Mouse (Mus musculus) midbrain, embryonic 14.5 days (tissue): ENCODE results near the gene Cyp2d22. TPM values are rescaled to one million over a fixed set of nuclear protein-coding genes. Genes with fewer than 3 reads are reported as not detected.

ENCODE experiments used
- ATAC-seq: fragments of 200-750 bp; cut with Nextera tagmentation; 2 replicates; pipeline ENCODE4 v1.8.0; 2017; ENCODE audit warnings: moderate number of reproducible peaks, moderate library complexity; ENCODE audit not compliant: low FRiP score, low TSS enrichment
- DNase-seq: peaks from one replicate; pipeline ENCODE4 v3.0.0-alpha.2; 2015
- H3K27ac ChIP-seq: fragments of 300-500 bp; sonication (generic); replicated peaks from 2 replicates; pipeline ENCODE4 v1.5.1; 2014; ENCODE audit warnings: mild to moderate bottlenecking, low read depth, low read length, moderate library complexity
- H3K27me3 ChIP-seq: fragments of 300-500 bp; sonication (generic); 2 replicates; pipeline ENCODE4 v1.6.1; 2014; ENCODE audit warnings: low read length, control low read depth, mixed read lengths; ENCODE audit not compliant: control insufficient read depth, insufficient read depth
- H3K36me3 ChIP-seq: fragments of 300-500 bp; sonication (generic); 2 replicates; pipeline ENCODE4 v1.6.1; 2014; ENCODE audit warnings: low read length, control low read depth; ENCODE audit not compliant: control insufficient read depth, insufficient read depth
- H3K4me1 ChIP-seq: fragments of 300-500 bp; sonication (generic); 2 replicates; pipeline ENCODE4 v1.6.1; 2014; ENCODE audit warnings: mild to moderate bottlenecking, antibody characterized with exemption, low read length, control low read depth; ENCODE audit not compliant: control insufficient read depth, insufficient read depth
- H3K4me2 ChIP-seq: fragments of 300-500 bp; sonication (generic); 2 replicates; pipeline ENCODE4 v1.6.1; 2014; ENCODE audit warnings: mild to moderate bottlenecking, low read length, moderate library complexity
- H3K4me3 ChIP-seq: fragments of 300-500 bp; sonication (generic); replicated peaks from 2 replicates; pipeline ENCODE4 v1.5.1; 2014; ENCODE audit warnings: low read depth, low read length
- H3K9ac ChIP-seq: fragments of 300-500 bp; sonication (generic); replicated peaks from 2 replicates; pipeline ENCODE4 v1.6.1; 2014; ENCODE audit warnings: mild to moderate bottlenecking, low read length, moderate library complexity
- H3K9me3 ChIP-seq: fragments of 300-500 bp; sonication (generic); 2 replicates; pipeline ENCODE4 v1.6.1; 2016; ENCODE audit warnings: low read length, control low read depth, mixed read lengths; ENCODE audit not compliant: control insufficient read depth
- WGBS: fragments of 180-500 bp; shearing (Covaris S2); extraction: QIAGEN DNeasy Blood & Tissue Kit; methylation state at CpG from one replicate; pipeline ENCODE4 v1.1.7; 2014; 5-methylcytosine and 5-hydroxymethylcytosine counted together
- polyA plus RNA-seq: library from polyadenylated mRNA; unstranded; fragments of >200 nt; fragmentation: Nextera tagmentation; extraction: Ambion mirVana; gene quantifications from 2 replicates; pipeline ENCODE4 v1.2.1, GENCODE M21; 2014

Gene Cyp2d22
- polyA plus RNA-seq, 1 experiment from 2014 or later = 2.1 TPM

DNA sequence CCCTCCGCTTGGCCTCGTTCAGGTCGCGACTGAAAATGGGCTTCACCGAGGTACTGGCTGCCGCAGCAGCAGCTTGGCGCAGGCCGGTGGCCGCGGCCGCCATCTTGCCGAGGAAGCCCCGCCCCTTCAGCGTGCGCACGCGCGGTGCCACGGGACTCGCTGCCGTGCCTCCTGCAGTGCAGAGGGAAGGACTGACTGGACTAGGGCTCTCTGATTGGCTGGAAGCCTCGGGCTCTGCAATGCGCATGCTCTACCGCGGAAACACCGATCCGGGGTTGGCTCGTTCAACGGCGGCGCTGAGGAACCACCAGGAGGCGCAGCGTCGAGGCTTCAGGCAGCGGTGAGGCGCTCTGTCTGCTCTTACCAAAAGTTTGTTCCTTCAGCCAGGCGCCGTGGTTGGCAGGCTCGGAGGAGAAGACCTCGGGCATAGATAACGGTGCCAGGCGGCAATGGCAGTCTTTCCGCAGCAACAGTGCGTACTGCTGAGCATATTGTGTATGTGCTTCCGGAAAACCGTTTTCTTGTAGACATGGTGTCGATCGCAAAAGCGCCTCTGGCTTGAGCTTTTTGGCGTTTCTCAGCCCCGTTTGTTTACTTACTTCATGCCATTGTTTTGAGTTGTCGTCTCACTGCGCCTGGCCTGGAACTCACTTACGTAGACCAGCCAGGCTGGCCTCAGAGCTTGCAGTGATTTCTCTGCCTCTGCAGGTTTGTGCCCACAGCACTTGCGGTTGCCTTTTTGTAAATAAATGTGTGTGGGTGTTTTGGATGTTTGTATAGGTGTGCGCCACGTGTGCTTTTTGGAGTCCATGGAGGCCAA is 25.7 kb downstream of the Cyp2d22 start, which contains the start of gene Ndufa6:
Gene Ndufa6 (minus strand): TSS at position 197 of the 820 bp plus-strand sequence.
- WGBS = 2% methylated on average over 57 of the region's 57 CpGs
- H3K4me2 ChIP-seq = peak within 1 kb of the TSS; percentile 85

DNA sequence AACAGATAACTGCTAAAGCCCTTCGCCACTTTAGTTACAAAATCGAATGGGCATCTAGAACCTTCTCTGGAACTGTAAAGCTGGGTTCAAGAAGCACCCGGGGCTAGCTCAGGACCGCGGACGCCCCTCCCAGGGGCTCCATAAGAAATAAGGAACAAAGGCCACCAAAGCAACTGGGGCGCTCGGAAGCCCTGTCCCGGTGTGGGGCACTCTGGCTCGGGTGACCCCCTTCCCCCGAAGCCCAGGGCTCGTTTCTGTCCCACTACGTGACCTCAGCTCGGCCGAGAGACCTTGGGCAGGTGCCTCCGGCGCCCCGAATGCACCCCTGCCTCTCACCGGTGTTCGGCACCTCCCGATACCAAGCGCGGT is 26.3 kb downstream of the Cyp2d22 start:
- Histone ChIP-seq H3K4me1 (peaks cover 13% of the 10 kb centered on the region), H3K27me3 (no peaks in the 10 kb centered on the region), H3K9me3 (no peaks in the 10 kb centered on the region), H3K27ac (peak overlapping the region; percentile 89), H3K4me2 (peak overlapping the region; percentile 85), H3K36me3 (peaks cover 24% of the 10 kb centered on the region), H3K4me3 (peak overlapping the region; percentile 87), H3K9ac (peak overlapping the region; percentile 97)
- ATAC-seq (peak; percentile 66), DNase-seq (peak; percentile 27)
- WGBS = under 1% methylated on average over 23 of the region's 23 CpGs

More for the DNA sequence above, 25.7 kb downstream of the Cyp2d22 start, which contains the start of gene Ndufa6:
- Histone ChIP-seq H3K27ac (peak within 1 kb of the TSS; percentile 89), H3K9ac (peak within 1 kb of the TSS; percentile 97), H3K27me3 (no peaks in the 10 kb centered on the region), H3K9me3 (no peaks in the 10 kb centered on the region), H3K36me3 (peaks cover 18% of the 10 kb centered on the region), H3K4me3 (peak within 1 kb of the TSS; percentile 87), H3K4me1 (peaks cover 13% of the 10 kb centered on the region)
- peak; percentile 99 for ATAC-seq
- peak; percentile 99 for DNase-seq

DNA sequence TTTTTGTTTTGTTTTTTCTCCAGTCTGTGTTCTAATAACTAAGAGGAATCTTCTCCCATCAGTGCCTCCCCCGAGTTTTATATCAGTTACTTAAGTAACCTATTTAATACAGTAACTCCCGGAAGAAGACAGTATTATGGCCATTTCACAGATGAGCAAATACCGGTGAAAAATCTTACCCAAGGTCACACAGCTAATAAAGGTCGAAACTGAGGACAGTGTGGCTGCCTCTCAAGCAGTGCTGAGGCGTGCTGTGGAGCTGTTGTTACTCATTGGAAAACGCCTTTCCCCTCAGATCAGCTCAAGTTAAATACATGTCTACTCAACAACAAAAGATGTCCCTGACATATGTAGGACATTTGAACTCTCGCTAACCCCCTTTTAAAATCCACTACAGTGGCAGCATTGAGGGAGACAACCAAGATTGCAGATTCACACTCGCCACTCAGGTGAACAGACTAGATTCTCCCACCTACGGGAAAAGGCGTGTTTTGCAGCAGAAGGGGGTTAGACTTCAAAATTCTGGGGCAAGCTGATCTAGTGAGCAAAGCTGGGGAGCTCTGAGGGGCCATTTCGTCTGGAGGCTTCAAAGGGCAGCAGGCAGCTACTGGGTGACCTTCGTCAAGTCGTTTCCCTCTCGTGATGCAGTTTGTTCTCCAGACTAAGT is 26.8 kb downstream of the Cyp2d22 start:
- WGBS = 32% methylated on average over 14 of the region's 14 CpGs
- peak overlapping the region; percentile 89 for H3K27ac ChIP-seq
- H3K27me3 ChIP-seq = no peaks in the 10 kb centered on the region
- H3K4me3 ChIP-seq = peak overlapping the region; percentile 87
- ATAC-seq (no peak), DNase-seq (no peak)
- peaks cover 13% of the 10 kb centered on the region for H3K4me1 ChIP-seq
- peak overlapping the region; percentile 85 for H3K4me2 ChIP-seq
- H3K36me3 ChIP-seq = peaks cover 29% of the 10 kb centered on the region
- H3K9me3 ChIP-seq = no peaks in the 10 kb centered on the region
- H3K9ac ChIP-seq = peak overlapping the region; percentile 97

DNA sequence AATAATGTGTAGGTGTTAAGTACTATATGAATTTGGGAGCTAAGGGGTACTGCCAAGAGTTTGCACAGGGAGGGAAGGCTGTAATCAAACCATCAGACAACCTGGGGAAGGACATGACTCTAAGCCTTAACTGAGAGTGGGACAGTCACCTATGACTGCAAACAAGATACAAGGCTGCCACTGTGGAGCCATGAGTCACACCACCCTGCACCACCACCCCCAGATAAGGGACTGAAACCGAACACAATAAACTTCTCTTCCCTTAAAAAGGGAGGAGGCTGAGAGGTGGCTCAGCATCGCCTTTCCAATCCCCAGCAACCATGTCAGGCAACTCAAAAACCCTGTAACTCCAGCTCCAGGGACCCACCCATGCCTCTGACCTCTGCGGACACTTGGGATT is 28.6 kb downstream of the Cyp2d22 start:
- Histone ChIP-seq H3K27me3 (no peaks in the 10 kb centered on the region), H3K9me3 (no peaks in the 10 kb centered on the region), H3K4me2 (no peak overlapping the region), H3K27ac (no peak overlapping the region), H3K4me3 (no peak overlapping the region), H3K36me3 (peaks cover 32% of the 10 kb centered on the region), H3K9ac (no peak overlapping the region), H3K4me1 (peaks cover 24% of the 10 kb centered on the region)
- ATAC-seq (no peak), DNase-seq (no peak)
- 87% methylated on average over 3 of the region's 3 CpGs for WGBS

DNA sequence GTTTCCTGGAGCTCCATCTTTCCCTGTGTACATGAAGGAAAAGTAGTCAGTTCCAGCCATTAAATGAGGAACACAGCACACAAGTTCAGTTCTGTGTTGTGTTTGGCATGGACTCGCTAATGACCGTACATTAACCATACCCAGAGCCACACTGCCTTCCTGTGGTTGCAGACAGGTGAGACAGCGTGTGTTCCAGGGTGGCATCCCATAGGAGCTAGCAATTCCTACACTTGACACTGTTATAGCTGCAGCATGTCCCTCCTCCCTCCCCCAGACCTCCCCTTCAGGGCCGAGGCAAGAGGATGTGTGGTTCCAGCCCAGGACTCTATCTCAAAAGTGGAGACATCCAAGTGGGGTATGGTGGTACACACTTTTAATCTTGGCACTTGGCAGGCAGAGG is 29.7 kb downstream of the Cyp2d22 start:
- H3K36me3 ChIP-seq = peaks cover 32% of the 10 kb centered on the region
- H3K4me2 ChIP-seq = no peak overlapping the region
- H3K27me3 ChIP-seq = no peaks in the 10 kb centered on the region
- H3K9ac ChIP-seq = no peak overlapping the region
- H3K9me3 ChIP-seq = no peaks in the 10 kb centered on the region
- 95% methylated on average over 4 of the region's 4 CpGs for WGBS
- peaks cover 25% of the 10 kb centered on the region for H3K4me1 ChIP-seq
- H3K27ac ChIP-seq = no peak overlapping the region
- ATAC-seq (no peak), DNase-seq (no peak)
- H3K4me3 ChIP-seq = no peak overlapping the region

DNA sequence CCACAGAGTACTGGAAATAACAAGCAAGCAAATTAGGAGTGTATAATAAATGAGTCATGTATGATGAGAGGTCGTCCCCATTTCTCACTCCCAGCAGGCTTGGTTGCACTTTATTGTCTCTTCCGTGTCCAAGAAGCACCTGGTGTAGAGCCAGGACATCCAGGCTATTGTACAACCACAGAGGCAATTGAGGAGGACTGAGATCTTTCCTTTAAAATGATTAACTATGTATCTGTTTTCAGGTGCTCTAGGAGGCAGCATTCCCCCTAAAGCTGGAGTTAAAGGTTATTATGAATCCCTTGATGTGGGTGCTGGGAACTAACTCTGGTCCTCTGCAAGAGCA is 31.1 kb downstream of the Cyp2d22 start:
- Histone ChIP-seq H3K4me2 (no peak overlapping the region), H3K27ac (no peak overlapping the region), H3K27me3 (no peaks in the 10 kb centered on the region), H3K9me3 (no peaks in the 10 kb centered on the region), H3K36me3 (peaks cover 32% of the 10 kb centered on the region), H3K9ac (no peak overlapping the region), H3K4me1 (peaks cover 23% of the 10 kb centered on the region), H3K4me3 (no peak overlapping the region)
- DNase-seq (no peak), ATAC-seq (no peak)
- WGBS = 90% methylated on average over 2 of the region's 2 CpGs

DNA sequence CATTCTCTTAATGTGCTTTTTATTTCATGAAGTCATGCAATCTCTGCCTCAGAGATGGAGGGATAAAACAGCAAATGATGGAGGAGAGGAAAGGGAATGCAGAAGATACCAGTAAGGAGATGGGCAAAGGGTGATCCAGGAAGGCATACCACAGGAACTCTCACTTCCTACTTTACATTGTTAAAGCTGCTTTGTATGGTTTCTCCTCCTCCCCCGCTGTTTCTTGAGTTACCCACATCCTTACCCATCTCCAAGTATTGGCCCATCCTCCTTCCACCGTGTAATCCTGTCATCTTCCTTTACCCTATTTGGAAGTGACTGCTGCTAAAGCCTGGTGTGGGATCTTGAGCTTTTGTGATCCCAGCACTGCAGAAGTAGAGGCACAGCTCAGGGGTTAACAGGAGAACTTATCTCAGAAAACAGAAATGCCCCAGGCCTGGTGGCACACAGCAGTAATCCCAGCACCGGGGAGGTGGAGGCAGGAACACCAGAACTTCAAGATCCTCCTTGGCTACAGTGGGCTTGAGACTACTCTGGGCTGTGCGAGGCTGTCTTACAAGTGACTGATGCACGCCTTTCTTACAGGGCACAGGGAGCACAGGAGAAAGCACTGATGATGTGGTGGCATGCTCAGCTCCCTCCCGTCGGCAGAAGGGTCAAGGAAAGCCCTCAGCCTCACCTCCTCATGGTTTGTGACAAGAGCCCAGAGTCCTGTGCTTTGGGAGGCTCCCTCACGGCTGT is 31.6 kb downstream of the Cyp2d22 start:
- no peak overlapping the region for H3K9ac ChIP-seq
- peaks cover 32% of the 10 kb centered on the region for H3K36me3 ChIP-seq
- H3K9me3 ChIP-seq = no peaks in the 10 kb centered on the region
- no peak for DNase-seq
- no peaks in the 10 kb centered on the region for H3K27me3 ChIP-seq
- no peak overlapping the region for H3K4me3 ChIP-seq
- WGBS = 86% methylated on average over 8 of the region's 8 CpGs
- H3K4me2 ChIP-seq = no peak overlapping the region
- H3K4me1 ChIP-seq = peaks cover 22% of the 10 kb centered on the region
- H3K27ac ChIP-seq = no peak overlapping the region
- no peak for ATAC-seq

DNA sequence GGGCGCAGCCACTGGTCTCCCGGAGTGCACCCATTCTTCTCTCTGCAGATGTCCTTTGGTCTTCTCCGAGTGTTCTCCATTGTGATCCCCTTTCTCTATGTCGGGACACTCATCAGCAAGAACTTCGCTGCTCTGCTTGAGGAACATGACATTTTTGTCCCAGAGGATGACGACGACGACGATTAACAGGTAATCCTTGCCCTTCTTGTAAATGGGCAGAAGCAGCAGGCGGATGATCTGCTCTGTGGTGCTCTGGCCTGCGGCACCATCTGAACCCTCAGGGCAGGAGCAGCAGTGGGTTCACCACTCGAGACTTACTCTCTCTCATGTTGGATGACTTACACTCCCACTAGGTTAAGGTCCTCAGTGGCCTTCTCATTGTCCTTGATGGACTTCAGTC is 32.2 kb downstream of the Cyp2d22 start:
- Histone ChIP-seq H3K4me3 (no peak overlapping the region), H3K4me1 (peaks cover 16% of the 10 kb centered on the region), H3K4me2 (peak overlapping the region; percentile 78; the same call in 1 of the 2 replicates), H3K9me3 (no peaks in the 10 kb centered on the region), H3K9ac (no peak overlapping the region), H3K27ac (no peak overlapping the region), H3K27me3 (no peaks in the 10 kb centered on the region), H3K36me3 (peaks cover 32% of the 10 kb centered on the region)
- DNase-seq = no peak
- WGBS = 91% methylated on average over 12 of the region's 12 CpGs
- ATAC-seq = no peak
